Mouse (Mus musculus) G1E (cell line): ENCODE data around the gene Taf1d. TPM values are rescaled to one million over a fixed set of nuclear protein-coding genes. Genes with fewer than 3 reads are reported as not detected.

ENCODE experiments used
- ATAC-seq: 2 replicates; pipeline ENCODE4 v1.8.0; 2016; ENCODE audit warnings: mild to moderate bottlenecking; ENCODE audit not compliant: insufficient number of reproducible peaks, poor library complexity, low FRiP score, severe bottlenecking; ENCODE audit errors: extremely low read depth
- DNase-seq: peaks from one replicate; pipeline ENCODE4 v3.0.0; 2012; ENCODE audit warnings: low spot score
- H3K27me3 ChIP-seq: 2 replicates; pipeline ENCODE4 v1.6.1; 2012; ENCODE audit warnings: mild to moderate bottlenecking, low read length, inconsistent platforms; ENCODE audit not compliant: insufficient read depth
- H3K36me3 ChIP-seq: replicated peaks from 2 replicates; pipeline ENCODE3; 2012; ENCODE audit warnings: mild to moderate bottlenecking, inconsistent platforms
- H3K4me1 ChIP-seq: 2 replicates; pipeline ENCODE4 v1.6.1; 2012; ENCODE audit warnings: low read depth, low read length, inconsistent platforms, mixed read lengths; ENCODE audit not compliant: insufficient read depth
- H3K4me3 ChIP-seq: 2 replicates; pipeline ENCODE4 v1.5.1; 2012; ENCODE audit warnings: low read depth, mild to moderate bottlenecking, inconsistent platforms, low read length, moderate library complexity, mixed read lengths
- H3K9me3 ChIP-seq: replicated peaks from 2 replicates; pipeline ENCODE4 v1.6.1; 2012; ENCODE audit warnings: inconsistent platforms
- CTCF ChIP-seq: IDR thresholded peaks from 2 replicates; pipeline ENCODE4 v1.5.1; 2012; ENCODE audit warnings: low read depth, low read length, inconsistent platforms, mixed read lengths
- GATA1 ChIP-seq: IDR thresholded peaks from 2 replicates; pipeline ENCODE4 v1.6.1; 2012; ENCODE audit warnings: borderline replicate concordance, low read length, inconsistent platforms, mixed read lengths
- GATA2 ChIP-seq: IDR thresholded peaks from 2 replicates; pipeline ENCODE4 v1.6.1; 2012; ENCODE audit warnings: low read depth, low read length, inconsistent platforms, borderline replicate concordance
- POLR2AphosphoS5 ChIP-seq: IDR thresholded peaks from 2 replicates; pipeline ENCODE4 v1.6.1; 2012; ENCODE audit warnings: low read depth, low read length, inconsistent platforms; ENCODE audit not compliant: insufficient replicate concordance
- TAL1 ChIP-seq: conservative IDR thresholded peaks from 2 replicates; pipeline ENCODE4 v1.6.1; 2012; ENCODE audit warnings: low read depth, low read length, inconsistent platforms, mixed read lengths
- polyA plus RNA-seq: library from polyadenylated mRNA; stranded (reverse); fragments of >175 nt; gene quantifications from 2 replicates; pipeline ENCODE4 v1.2.3, GENCODE M21; 2012
- total RNA-seq, 2 experiments: library from RNA; stranded (forward) in 1 of 2; stranded (reverse) in 1 of 2; fragments of 200-1000 nt in 1 of 2; fragments of >200 nt in 1 of 2; fragmentation: Nextera tagmentation in 1 of 2; gene quantifications; 2 replicates each; pipeline ENCODE4 v1.2.3; 2014 to 2017

Taf1d gene
- total and polyA plus RNA-seq, 3 experiments = 17.9 to 752 (median 250) TPM

GRCm38 (mm10) chr9:15302881-15303280 lies 3.1 kb upstream of the Taf1d start:
- TF ChIP-seq CTCF (no peak), TAL1 (no peak), GATA1 (no peak), GATA2 (no peak), POLR2AphosphoS5 (no peak)
- no peak for ATAC-seq

GRCm38 (mm10) chr9:15306398-15307119 lies 545 bp downstream of the Taf1d start, which contains the start of gene 4931406C07Rik:
Gene 4931406C07Rik (minus strand): TSS chr9:15306448.
- Histone ChIP-seq H3K27me3 (no peaks in the 10 kb centered on the region), H3K36me3 (peaks cover 34% of the 10 kb centered on the region), H3K9me3 (no peaks in the 10 kb centered on the region), H3K4me3 (peak within 1 kb of the TSS; percentile 93), H3K4me1 (peaks cover 49% of the 10 kb centered on the region)
- TF ChIP-seq CTCF (no peak), GATA2 (no peak), GATA1 (no peak), POLR2AphosphoS5 (no peak), TAL1 (no peak)
- peak; percentile 13 for DNase-seq
- ATAC-seq = no peak

More at GRCm38 (mm10) chr9:15302881-15303280, 3.1 kb upstream of the Taf1d start:
- Histone ChIP-seq H3K4me1 (peaks cover 31% of the 10 kb centered on the region), H3K36me3 (peaks cover 13% of the 10 kb centered on the region), H3K4me3 (no peak overlapping the region), H3K9me3 (no peaks in the 10 kb centered on the region), H3K27me3 (no peaks in the 10 kb centered on the region)
- no peak for DNase-seq

DNA sequence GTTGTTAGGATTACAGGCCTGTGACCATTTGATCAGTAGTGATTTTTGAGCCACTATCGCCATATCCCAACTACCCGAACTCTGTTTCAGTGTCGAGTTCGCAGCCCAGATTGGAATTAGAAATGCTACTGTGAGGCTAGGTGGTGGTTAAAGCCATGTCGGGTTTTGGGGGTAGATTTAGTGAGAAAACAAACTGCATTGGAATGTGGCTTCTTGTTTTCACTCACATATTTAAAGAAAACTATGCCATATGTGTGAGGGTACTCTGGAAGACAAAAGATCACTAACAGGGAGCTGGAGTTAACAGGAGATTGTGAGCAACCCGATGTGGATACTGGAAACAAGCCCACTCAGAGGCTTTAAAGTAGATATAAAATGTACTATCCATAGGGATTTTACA lies 1.2 kb downstream of the Taf1d start:
- Histone ChIP-seq H3K27me3 (no peaks in the 10 kb centered on the region), H3K4me1 (peaks cover 55% of the 10 kb centered on the region), H3K9me3 (no peaks in the 10 kb centered on the region), H3K36me3 (peaks cover 39% of the 10 kb centered on the region), H3K4me3 (peak overlapping the region; percentile 93)
- DNase-seq (no peak), ATAC-seq (no peak)
- TF ChIP-seq CTCF (no peak), TAL1 (no peak), POLR2AphosphoS5 (no peak), GATA1 (no peak), GATA2 (no peak)

- TF ChIP-seq GATA1 (no peak), TAL1 (no peak), GATA2 (no peak), CTCF (no peak), POLR2AphosphoS5 (no peak)
- no peaks in the 10 kb centered on the region for H3K9me3 ChIP-seq
- H3K4me1 ChIP-seq = peaks cover 61% of the 10 kb centered on the region
- no peak for ATAC-seq
- DNase-seq = no peak
- peak overlapping the region; percentile 93 for H3K4me3 ChIP-seq
- H3K27me3 ChIP-seq = no peaks in the 10 kb centered on the region
- peaks cover 48% of the 10 kb centered on the region for H3K36me3 ChIP-seq
Observed at GRCm38 (mm10) chr9:15308254-15308653, 2.2 kb downstream of the Taf1d start.

DNA sequence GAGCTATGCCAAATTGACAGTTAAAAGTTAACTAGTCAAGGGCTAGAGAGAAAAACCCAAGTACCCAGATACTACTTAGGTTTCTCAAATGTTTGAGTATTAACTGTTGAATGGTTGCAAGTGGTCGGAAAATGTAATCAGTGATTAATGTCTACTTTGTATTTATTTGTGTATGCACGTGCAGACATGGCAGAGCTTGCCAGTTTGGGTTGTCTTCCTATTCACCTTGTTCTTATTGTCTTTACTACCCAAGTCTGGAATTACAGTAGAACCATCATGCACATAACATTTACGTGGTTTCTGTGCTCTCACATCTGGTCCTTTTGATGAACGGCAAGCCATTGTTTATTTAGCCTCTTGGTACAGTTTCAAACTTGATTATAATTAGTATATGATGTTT lies 3.4 kb downstream of the Taf1d start:
- ATAC-seq (no peak), DNase-seq (no peak)
- peaks cover 55% of the 10 kb centered on the region for H3K4me1 ChIP-seq
- H3K27me3 ChIP-seq = no peaks in the 10 kb centered on the region
- no peak for TF ChIP-seq TAL1
- TF ChIP-seq GATA2 = no peak
- no peak for TF ChIP-seq POLR2AphosphoS5
- no peak for TF ChIP-seq CTCF
- no peak for TF ChIP-seq GATA1
- H3K9me3 ChIP-seq = no peaks in the 10 kb centered on the region
- H3K4me3 ChIP-seq = peak overlapping the region; percentile 57
- H3K36me3 ChIP-seq = peaks cover 60% of the 10 kb centered on the region

- no peak for ATAC-seq
- H3K27me3 ChIP-seq = no peaks in the 10 kb centered on the region
- H3K4me1 ChIP-seq = peaks cover 47% of the 10 kb centered on the region
- no peak for TF ChIP-seq POLR2AphosphoS5
- no peak for TF ChIP-seq GATA1
- TF ChIP-seq TAL1 = no peak
- no peak for TF ChIP-seq CTCF
- TF ChIP-seq GATA2 = no peak
- H3K9me3 ChIP-seq = no peaks in the 10 kb centered on the region
- no peak for DNase-seq
- peaks cover 68% of the 10 kb centered on the region for H3K36me3 ChIP-seq
- no peak overlapping the region; the same call in 1 of the 2 replicates for H3K4me3 ChIP-seq
Observed at GRCm38 (mm10) chr9:15310179-15310578, 4.2 kb downstream of the Taf1d start.
